Mouse (Mus musculus): ENCODE measurements around the gene Bckdha. TPM values are rescaled to one million over a fixed set of nuclear protein-coding genes. Genes with fewer than 3 reads are reported as not detected.

Gene Bckdha
- polyA plus RNA-seq (2017; shearing (Covaris generic)), result 48.4 TPM

DNA sequence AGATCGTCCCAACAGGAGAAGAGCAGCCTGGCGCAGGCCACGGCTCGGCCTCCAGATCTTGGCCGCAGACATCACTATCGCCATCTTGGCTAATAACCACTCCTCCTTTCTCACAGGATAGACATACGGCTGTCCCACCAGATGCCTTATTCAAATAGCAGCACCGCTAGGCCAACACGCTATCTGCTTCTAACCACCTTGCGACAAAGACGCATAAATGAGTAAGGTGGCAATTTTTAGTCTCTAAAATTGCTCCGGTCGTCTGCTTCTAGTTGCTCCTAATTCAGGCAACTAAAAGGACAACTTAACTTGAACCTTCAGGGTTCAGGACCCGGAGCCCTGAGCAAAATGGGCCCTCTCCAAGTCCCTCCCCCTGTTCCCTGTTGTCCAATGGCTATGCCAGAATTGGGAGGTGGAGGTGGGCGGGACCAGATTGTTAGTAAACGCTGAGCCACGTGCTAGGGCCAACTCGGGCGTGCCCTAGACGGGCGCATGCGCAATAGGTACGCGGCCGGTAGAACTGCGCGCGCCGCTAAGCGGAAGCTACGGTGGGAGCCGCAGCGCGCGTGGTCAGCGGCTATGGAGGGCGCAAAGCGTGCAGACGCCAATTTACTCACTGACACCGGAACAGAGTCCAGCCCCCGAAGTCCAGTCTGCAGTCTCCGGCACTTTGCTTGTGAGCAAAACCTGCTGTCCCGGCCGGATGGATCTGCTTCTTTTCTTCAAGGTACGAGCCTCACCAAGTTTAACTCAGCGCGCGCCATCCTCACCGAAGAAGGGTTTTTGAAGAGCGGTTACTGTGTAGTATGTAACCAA, at the start of gene Bckdha, which contains the start of gene Exosc5:
Gene Bckdha, minus strand, starts transcription at position 325 of the 816 bp plus-strand sequence.
Gene Exosc5, plus strand, starts transcription at position 508 of the 816 bp plus-strand sequence.

DNA sequence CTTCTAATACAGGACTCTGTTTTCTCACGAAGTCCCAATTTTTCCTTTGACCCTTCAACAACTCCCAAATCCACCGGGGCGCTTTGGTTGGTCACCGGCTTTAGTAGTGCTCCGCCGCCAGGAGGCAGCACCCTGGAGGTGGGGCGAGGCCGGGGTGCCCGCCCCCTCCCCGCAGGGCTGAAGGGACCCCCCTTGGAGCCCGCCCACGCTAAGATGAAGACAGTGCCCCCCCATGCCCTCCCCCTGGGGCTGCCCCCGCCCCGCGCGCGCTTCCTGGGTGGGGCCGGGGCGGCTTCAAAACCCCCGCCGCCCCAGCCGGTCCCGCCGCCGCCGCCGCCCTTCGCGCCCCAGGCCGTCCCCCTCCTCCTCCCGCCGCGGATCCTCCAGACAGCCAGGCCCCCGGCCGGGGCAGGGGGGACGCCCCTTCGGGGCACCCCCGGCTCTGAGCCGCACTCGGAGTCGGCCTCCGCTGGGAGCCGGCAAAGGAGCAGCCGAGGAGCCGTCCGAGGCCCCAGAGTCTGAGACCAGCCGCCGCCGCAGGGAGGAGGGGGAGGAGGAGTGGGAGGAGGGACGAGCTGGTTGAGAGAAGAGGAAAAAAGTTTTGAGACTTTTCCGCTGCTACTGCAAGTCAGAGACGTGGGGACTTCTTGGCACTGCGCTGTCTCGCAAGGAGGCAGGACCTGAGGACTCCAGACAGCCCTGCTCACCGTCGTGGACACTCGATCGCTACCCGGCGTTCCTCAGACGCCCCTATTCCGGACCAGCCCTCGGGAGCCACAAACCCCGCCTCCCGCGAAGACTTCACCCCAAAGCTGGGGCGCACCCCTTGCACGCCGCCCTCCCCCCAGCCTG, 28.1 kb upstream of the Bckdha start, which contains the start of gene Tgfb1:
Gene Tgfb1, plus strand, starts transcription at position 323 of the 852 bp plus-strand sequence.

DNA sequence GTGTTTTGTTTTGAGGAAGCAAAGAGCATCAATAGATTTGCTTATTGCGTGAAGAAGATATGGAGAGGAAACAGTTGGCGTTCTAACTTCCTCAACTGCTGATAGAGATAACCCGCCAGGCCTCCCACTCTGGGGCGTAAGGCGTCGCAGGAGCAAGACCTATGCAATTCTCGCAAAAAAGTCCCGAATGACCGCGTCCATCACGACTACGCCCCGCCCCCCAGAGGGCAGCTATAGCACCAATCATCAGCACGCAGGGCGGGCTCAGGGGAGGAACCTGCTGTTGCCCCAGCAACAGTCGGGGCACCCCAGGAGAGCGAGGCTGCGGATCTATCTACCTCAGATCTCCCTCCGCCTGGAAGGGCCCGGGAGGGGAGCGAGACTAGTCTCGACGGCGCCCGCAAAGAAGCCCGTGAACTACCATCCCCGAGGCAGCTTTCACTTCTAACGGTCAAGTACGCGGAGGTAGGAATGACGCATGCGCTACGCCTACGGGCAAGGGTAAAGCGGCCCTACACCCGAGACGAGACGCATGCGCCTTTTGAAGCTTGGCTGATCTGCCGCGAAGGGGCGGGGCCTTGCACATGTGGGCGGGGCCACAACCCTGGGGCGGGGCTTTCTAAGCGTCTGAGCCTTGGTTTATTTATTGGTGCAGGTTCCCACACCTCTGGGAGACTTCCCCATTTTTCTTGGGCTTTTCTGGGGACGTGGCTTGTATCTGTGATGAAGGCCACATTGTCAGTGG, 21.9 kb upstream of the Bckdha start, which contains the start of gene B9d2:
Gene B9d2, plus strand, starts transcription at position 267 of the 745 bp plus-strand sequence.

DNA sequence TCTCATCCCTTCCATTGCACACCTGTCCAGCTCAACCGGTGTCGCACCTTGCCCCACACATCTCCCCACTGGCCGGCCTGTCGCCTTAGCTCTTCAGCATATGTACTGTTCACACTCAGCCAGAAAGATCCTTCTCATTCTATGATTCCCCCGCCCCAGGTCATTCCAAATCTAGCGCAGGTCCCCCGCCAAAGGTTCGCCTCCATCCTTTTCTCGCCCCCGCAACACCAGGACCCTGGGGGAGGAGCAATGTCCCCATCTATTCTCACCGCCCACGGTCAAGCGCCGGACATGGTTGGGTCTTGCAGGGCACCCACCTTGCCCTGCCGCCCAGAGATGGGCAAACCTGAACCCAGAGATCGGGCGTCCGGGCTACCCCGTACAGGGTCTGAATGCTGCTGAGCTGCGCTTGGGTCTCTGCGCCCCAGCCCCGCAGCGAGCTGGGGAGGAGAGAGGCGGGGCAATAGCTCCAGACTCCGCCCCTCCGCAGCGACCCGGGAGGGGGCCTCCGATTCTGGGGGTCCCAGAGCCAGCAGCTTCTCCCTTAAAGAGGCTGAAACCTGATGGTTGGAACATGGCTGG, 16.0 kb upstream of the Bckdha start, which contains the start of gene Tmem91:
Gene Tmem91, minus strand, starts transcription at position 448 of the 582 bp plus-strand sequence.

DNA sequence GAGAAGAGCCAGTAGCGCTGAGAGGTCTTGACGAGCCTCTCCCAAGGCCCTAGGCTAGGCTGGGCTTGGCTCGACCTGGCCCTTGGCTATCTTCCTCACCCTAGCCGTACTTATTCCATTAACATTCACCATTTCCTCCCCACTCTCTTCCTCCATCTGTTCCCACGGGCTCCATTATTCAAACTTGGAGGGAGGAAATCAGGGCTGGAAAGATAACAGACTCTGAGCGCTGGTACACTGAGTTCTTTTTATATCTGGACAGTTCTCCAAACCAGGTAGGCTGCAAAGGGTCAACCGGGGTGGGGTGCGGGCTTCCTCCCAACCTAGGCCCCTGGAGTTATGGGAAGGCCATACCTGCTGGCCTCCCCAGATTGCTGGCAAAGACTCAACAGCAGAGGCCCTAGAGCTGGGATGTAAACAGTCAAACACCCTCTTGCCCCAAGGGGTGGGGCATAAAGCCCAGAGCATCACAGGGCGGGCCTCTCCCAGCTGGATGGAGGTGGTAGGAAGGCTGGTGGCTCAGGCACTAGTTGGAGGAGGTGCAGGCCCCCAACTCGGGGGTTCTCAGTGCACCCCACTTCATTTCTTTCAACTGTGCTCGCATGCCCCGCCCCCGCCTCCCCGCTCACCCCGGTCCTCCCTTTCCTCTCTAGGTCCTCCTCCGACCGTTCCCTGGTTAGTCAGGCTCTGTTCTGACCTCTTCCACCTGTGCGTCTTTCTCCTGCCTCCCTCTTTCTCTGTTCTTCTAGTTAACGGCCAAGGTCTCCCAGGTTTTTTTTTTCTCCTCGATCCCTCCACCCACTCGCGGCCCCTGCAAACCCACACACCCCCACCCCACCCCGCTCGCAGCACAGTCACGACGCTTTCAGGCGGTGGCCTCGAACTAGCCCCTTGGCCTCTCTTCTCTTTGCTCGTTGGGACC, 32.0 kb downstream of the Bckdha start, which contains the start of gene B3gnt8:
Gene B3gnt8, plus strand, starts transcription at position 146 of the 922 bp plus-strand sequence.

DNA sequence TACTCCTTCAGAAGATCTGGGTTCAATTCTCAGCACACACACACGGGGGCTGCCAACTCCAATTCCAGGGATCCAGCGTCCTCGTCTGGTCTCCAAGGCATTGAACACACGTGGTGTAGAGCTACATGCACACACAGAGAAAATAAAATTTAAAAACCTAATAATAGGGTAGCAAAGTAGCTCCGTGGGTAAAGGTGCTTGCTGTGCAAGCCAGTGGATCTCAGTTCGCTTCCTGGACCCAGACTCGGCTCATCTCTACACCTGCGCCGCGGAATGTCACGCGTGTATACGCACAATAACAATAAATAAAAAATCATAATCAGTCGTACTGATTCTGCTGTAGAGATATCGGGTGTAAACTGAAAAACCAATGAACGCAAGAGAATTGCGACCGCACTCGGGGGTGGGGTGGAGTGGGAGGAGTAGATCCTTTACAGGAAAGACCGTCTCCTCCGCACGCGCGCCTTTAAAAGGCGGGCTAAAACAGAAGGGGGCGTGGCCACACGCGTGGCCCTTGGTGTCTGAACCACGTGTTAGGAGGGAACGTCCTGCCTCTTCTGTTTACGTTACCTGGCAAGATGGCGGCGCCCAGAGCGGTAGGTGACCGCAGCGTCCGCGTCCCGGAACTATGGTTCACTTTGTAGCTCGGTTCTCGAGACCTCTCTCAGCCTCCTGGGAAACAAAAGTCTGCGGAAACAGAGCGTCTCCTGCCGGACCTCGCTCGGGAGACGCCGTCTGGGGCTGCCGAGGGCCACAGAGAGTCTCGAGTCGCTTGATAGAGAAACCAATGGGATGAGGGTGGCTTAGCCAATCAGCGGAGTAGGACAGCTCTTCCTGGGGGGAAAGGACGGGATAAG, 39.7 kb downstream of the Bckdha start, which contains the start of gene Dmac2:
Gene Dmac2, plus strand, starts transcription at position 550 of the 857 bp plus-strand sequence.

DNA sequence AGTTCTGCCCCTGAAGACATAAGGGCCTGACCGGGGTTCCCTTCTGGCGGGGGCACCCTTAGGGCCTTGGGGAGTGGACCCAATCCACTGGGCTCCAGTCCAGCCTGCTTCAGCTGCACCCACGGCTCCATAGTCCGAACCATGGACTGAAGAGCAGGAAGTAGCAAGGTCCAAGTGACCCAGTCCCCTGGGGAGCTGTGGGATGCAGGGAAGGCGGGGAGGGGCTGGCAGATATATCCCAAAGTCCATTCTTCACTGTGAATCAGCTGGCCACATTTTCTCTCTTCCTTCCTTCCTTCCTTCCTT, 43.1 kb downstream of the Bckdha start, which contains the start of gene Erich4:
Gene Erich4, minus strand, starts transcription at position 187 of the 306 bp plus-strand sequence.

Other genes with a start within 250 kb of the Bckdha start
- not detected for gene Cxcl17, start 246.1 kb downstream of the Bckdha start, polyA plus RNA-seq (2017; shearing (Covaris generic))
- 0.72 TPM for gene Ceacam1, start 181.4 kb downstream of the Bckdha start, polyA plus RNA-seq (2017; shearing (Covaris generic))
- gene Ceacam2, start 119.1 kb downstream of the Bckdha start, polyA plus RNA-seq (2017; shearing (Covaris generic)), result 0.39 TPM
- gene Erich4, start 43.1 kb downstream of the Bckdha start, polyA plus RNA-seq (2017; shearing (Covaris generic)), result 0.19 TPM
- gene Dmac2, start 39.6 kb downstream of the Bckdha start, polyA plus RNA-seq (2017; shearing (Covaris generic)), result 64.9 TPM
- gene B3gnt8, start 32.3 kb downstream of the Bckdha start, polyA plus RNA-seq (2017; shearing (Covaris generic)), result 0.39 TPM
- gene Exosc5, start 183 bp upstream of the Bckdha start, polyA plus RNA-seq (2017; shearing (Covaris generic)), result 127 TPM
- gene Tmem91, start 16.2 kb upstream of the Bckdha start, polyA plus RNA-seq (2017; shearing (Covaris generic)), result 3.0 TPM
- gene B9d2, start 21.8 kb upstream of the Bckdha start, polyA plus RNA-seq (2017; shearing (Covaris generic)), result 39.9 TPM
- 150 TPM for gene Tgfb1, start 28.0 kb upstream of the Bckdha start, polyA plus RNA-seq (2017; shearing (Covaris generic))
- gene Ccdc97, start 60.1 kb upstream of the Bckdha start, polyA plus RNA-seq (2017; shearing (Covaris generic)), result 72.4 TPM
- 122 TPM for gene Hnrnpul1, start 95.8 kb upstream of the Bckdha start, polyA plus RNA-seq (2017; shearing (Covaris generic))
- 21.1 TPM for gene Axl, start 129.7 kb upstream of the Bckdha start, polyA plus RNA-seq (2017; shearing (Covaris generic))
- 2.6 TPM for gene Cyp2s1, start 157.9 kb upstream of the Bckdha start, polyA plus RNA-seq (2017; shearing (Covaris generic))
- gene Cyp2b10, start 238.6 kb upstream of the Bckdha start, polyA plus RNA-seq (2017; shearing (Covaris generic)), result not detected